17 mouse cellular contexts compared by ENCODE assay signal in genomic region chr16:31052812-31053211, GRCm38 (mm10). TPM values are rescaled to one million over a fixed set of nuclear protein-coding genes. Genes with fewer than 3 reads are reported as not detected.
DNase-seq lines count a peak whose midpoint lies in the region; ATAC-seq and TF ChIP-seq lines count a peak whose summit lies in the region.
"Had no signal": no experiment of that assay in that cellular context is flagged by ENCODE, and none has a peak within 500 bp of the region (broad histone marks: within the 10 kb centered on the region; RNA-seq: fewer than 3 reads in every experiment).

No protein-coding gene starts in this region.

- no peaks in the 10 kb centered on the region for H3K9me3 ChIP-seq in heart, embryonic 16.5 days (replicated peaks; ENCODE audit: control insufficient read depth, low read length)
- no peaks in the 10 kb centered on the region for H3K9me3 ChIP-seq in heart, postnatal 0 days (replicated peaks; ENCODE audit: control insufficient read depth, low read length)
- H3K9me3 ChIP-seq: embryonic facial prominence, embryonic 12.5 days; forebrain, embryonic 15.5 days; G1E; hindbrain, embryonic 12.5 days; liver, embryonic 13.5 days; midbrain, embryonic 13.5 days had no signal

- DNase-seq in gastrocnemius, adult 2 months = no peak
- DNase-seq in gastrocnemius, postnatal 10 days = no peak
- DNase-seq in heart, adult 8-10 months (ENCODE audit: low spot score) = no peak
- peak; percentile 48 for DNase-seq in kidney, postnatal 14 days
- DNase-seq in kidney, postnatal 25 days = no peak
- no peak for DNase-seq in heart, postnatal 0 days (ENCODE audit: low spot score)
- DNase-seq in thymus, postnatal 25 days = no peak
- DNase-seq: adrenal gland, postnatal 14 days; cerebellum, adult 9-11 months; liver, embryonic 13.5 days; thymus, postnatal 14 days had no signal

- no peak for ATAC-seq in heart, embryonic 16.5 days (replicated peaks; ENCODE audit: extremely low read depth, insufficient read depth, low FRiP score)
- ATAC-seq in heart, postnatal 0 days (ENCODE audit: insufficient read depth, low read depth) = no peak
- ATAC-seq: forebrain, embryonic 15.5 days had no signal

- TF ChIP-seq EP300 in heart, postnatal 0 days (IDR thresholded peaks at IDR 0.05; ENCODE audit: low read depth) = no peak

- peaks cover 14% of the 10 kb centered on the region for H3K4me1 ChIP-seq in heart, embryonic 16.5 days (ENCODE audit: control insufficient read depth, insufficient read depth, low read length)
- peaks cover 7% of the 10 kb centered on the region for H3K4me1 ChIP-seq in heart, postnatal 0 days (ENCODE audit: control insufficient read depth, insufficient read depth)
- H3K4me1 ChIP-seq: forebrain, embryonic 15.5 days; midbrain, embryonic 13.5 days had no signal

- H3K27ac ChIP-seq in gastrocnemius, adult 2 months = 0 out of 2 replicates have a peak overlapping the region, but pooled peaks have one; percentile 6
- no peak overlapping the region for H3K27ac ChIP-seq in heart, embryonic 16.5 days (ENCODE audit: low read length)
- H3K27ac ChIP-seq in heart, postnatal 0 days (ENCODE audit: low read depth) = 0 out of 2 replicates have a peak overlapping the region, but pooled peaks have one; percentile 36
- H3K27ac ChIP-seq: embryonic facial prominence, embryonic 12.5 days; forebrain, embryonic 15.5 days; hindbrain, embryonic 12.5 days; liver, embryonic 13.5 days; midbrain, embryonic 13.5 days had no signal

- no peak for TF ChIP-seq CTCF in gastrocnemius, adult 2 months (IDR thresholded peaks at IDR 0.05)
- no peak for TF ChIP-seq CTCF in heart, postnatal 0 days (IDR thresholded peaks at IDR 0.05; ENCODE audit: low read depth)

- H3K9ac ChIP-seq in heart, embryonic 16.5 days (ENCODE audit: low read length) = 0 out of 2 replicates have a peak overlapping the region, but pooled peaks have one; percentile 28
- H3K9ac ChIP-seq in heart, postnatal 0 days (replicated peaks; ENCODE audit: low read depth, low read length) = no peak overlapping the region
- H3K9ac ChIP-seq: embryonic facial prominence, embryonic 12.5 days; forebrain, embryonic 15.5 days; hindbrain, embryonic 12.5 days; liver, embryonic 13.5 days; midbrain, embryonic 13.5 days had no signal

- H3K36me3 ChIP-seq in heart, embryonic 16.5 days (ENCODE audit: control insufficient read depth, insufficient read depth) = no peaks in the 10 kb centered on the region
- no peaks in the 10 kb centered on the region for H3K36me3 ChIP-seq in heart, postnatal 0 days (replicated peaks; ENCODE audit: control insufficient read depth, insufficient read depth, low read length)
- H3K36me3 ChIP-seq: embryonic facial prominence, embryonic 12.5 days; forebrain, embryonic 15.5 days; hindbrain, embryonic 12.5 days; liver, embryonic 13.5 days; midbrain, embryonic 13.5 days had no signal

- H3K4me2 ChIP-seq in heart, embryonic 16.5 days (ENCODE audit: low read depth, low read length) = no peak overlapping the region
- H3K4me2 ChIP-seq in heart, postnatal 0 days (ENCODE audit: low read depth, low read length) = no peak overlapping the region
- H3K4me2 ChIP-seq: embryonic facial prominence, embryonic 12.5 days; forebrain, embryonic 15.5 days; hindbrain, embryonic 12.5 days; liver, embryonic 13.5 days; midbrain, embryonic 13.5 days had no signal

- intact Hi-C loops in gastrocnemius, adult 2 months (cut with DNase I) = no loop called here

- H3K27me3 ChIP-seq in heart, embryonic 16.5 days (ENCODE audit: control insufficient read depth, insufficient read depth, low read length) = no peaks in the 10 kb centered on the region
- no peaks in the 10 kb centered on the region for H3K27me3 ChIP-seq in heart, postnatal 0 days (ENCODE audit: control insufficient read depth, insufficient read depth, low read length)
- H3K27me3 ChIP-seq: embryonic facial prominence, embryonic 12.5 days; forebrain, embryonic 15.5 days; hindbrain, embryonic 12.5 days; liver, embryonic 13.5 days; midbrain, embryonic 13.5 days had no signal

- no peak overlapping the region for H3K4me3 ChIP-seq in gastrocnemius, adult 2 months
- no peak overlapping the region for H3K4me3 ChIP-seq in heart, embryonic 16.5 days (ENCODE audit: low read length)
- no peak overlapping the region for H3K4me3 ChIP-seq in heart, postnatal 0 days (ENCODE audit: low read depth, low read length)
- H3K4me3 ChIP-seq: embryonic facial prominence, embryonic 12.5 days; forebrain, embryonic 15.5 days; hindbrain, embryonic 12.5 days; liver, embryonic 13.5 days; midbrain, embryonic 13.5 days had no signal

- 52% methylated on average over 6 of the region's 6 CpGs for WGBS in heart, embryonic 16.5 days
- 39% methylated on average over 6 of the region's 6 CpGs for WGBS in heart, postnatal 0 days

RNA-seq across cellular contexts. Expression of gene Xxylt1, which starts 28.4 kb away (rescaled TPM):
- 1 to 10 TPM; 2.0 to 6.2 TPM for total RNA-seq in gastrocnemius, adult 2 months (2021)
- 1 to 10 TPM; 8.8 to 9.8 TPM for total RNA-seq in gastrocnemius, postnatal 10 days (2021)
- 8.0 and 8.4 TPM in 2 replicates for polyA plus RNA-seq in heart, embryonic 16.5 days (2015; fragmentation: Nextera tagmentation; extraction: Ambion mirVana)
- total RNA-seq in heart, adult 8-10 months (2022) = 10 to 100 TPM; 10.3 to 12.9 (median 12.5) TPM
- total RNA-seq in heart, postnatal 0 days (2014; rRNA removed; ENCODE audit: low replicate concordance) = 13.4 and 16.2 TPM in 2 replicates
- polyA plus RNA-seq in heart, postnatal 0 days (2015; fragmentation: Nextera tagmentation; extraction: Ambion mirVana) = 5.2 and 5.9 TPM in 2 replicates
